Mouse (Mus musculus) CH12.LX (cell line): ENCODE measurements around the gene Xrcc6. TPM values are rescaled to one million over a fixed set of nuclear protein-coding genes. Genes with fewer than 3 reads are reported as not detected.

Experiments used
- DNase-seq: peaks from one replicate; pipeline ENCODE4 v3.0.0-alpha.2; 2013; ENCODE audit errors: extremely low read depth
- H3K27ac ChIP-seq: 2 replicates; pipeline ENCODE4 v1.5.1; 2012; ENCODE audit warnings: low read depth, mild to moderate bottlenecking, control low read depth, moderate library complexity; ENCODE audit not compliant: insufficient read depth
- H3K27me3 ChIP-seq: replicated peaks from 2 replicates; pipeline ENCODE3; 2012; ENCODE audit warnings: inconsistent platforms
- H3K36me3 ChIP-seq, 2 experiments: replicated peaks in 1 of 2; 2 replicates each; pipeline versions ENCODE3 to v1.6.1; 2012; ENCODE audit warnings: inconsistent platforms in 1 of 2, low read length in 1 of 2, mild to moderate bottlenecking in 1 of 2, mixed read lengths in 1 of 2, moderate library complexity in 1 of 2; ENCODE audit not compliant: control insufficient read depth in 1 of 2, insufficient read depth in 1 of 2
- H3K4me1 ChIP-seq, 2 experiments: 2 replicates each; pipeline ENCODE4 v1.6.1; 2012; ENCODE audit warnings: inconsistent platforms in 1 of 2, moderate library complexity in 1 of 2; ENCODE audit not compliant: insufficient read depth in 2 of 2, control insufficient read depth in 1 of 2
- H3K4me2 ChIP-seq: 2 replicates; pipeline ENCODE4 v1.6.1; 2012; ENCODE audit warnings: low read depth, mild to moderate bottlenecking, control low read depth; ENCODE audit not compliant: poor library complexity, insufficient read depth, severe bottlenecking
- H3K4me3 ChIP-seq, 3 experiments: fragments of 150-350 bp in 1 of 3; sonication (generic) in 1 of 3; replicated peaks in 1 of 3; 2 replicates each; pipeline versions ENCODE3 to v1.5.1; 2011 to 2012; ENCODE audit warnings: low read depth in 2 of 3, low read length in 2 of 3, mild to moderate bottlenecking in 2 of 3, moderate library complexity in 2 of 3, control low read depth in 1 of 3, improper control_type of control experiment in 1 of 3, inconsistent platforms in 1 of 3, mixed read lengths in 1 of 3; ENCODE audit not compliant: poor library complexity in 1 of 3
- H3K79me2 ChIP-seq: replicated peaks from 2 replicates; pipeline ENCODE4 v1.6.1; 2012; ENCODE audit warnings: mild to moderate bottlenecking, moderate library complexity; ENCODE audit not compliant: control insufficient read depth, poor library complexity, insufficient read depth, severe bottlenecking; ENCODE audit errors: extremely low read depth
- H3K9ac ChIP-seq: 2 replicates; pipeline ENCODE4 v1.6.1; 2012; ENCODE audit warnings: low read depth, mild to moderate bottlenecking, control low read depth, moderate library complexity; ENCODE audit not compliant: insufficient read depth
- H3K9me3 ChIP-seq: replicated peaks from 2 replicates; pipeline ENCODE3; 2012; ENCODE audit warnings: low read length, inconsistent platforms, mixed read lengths
- BHLHE40 ChIP-seq: IDR thresholded peaks from 2 replicates; pipeline ENCODE4 v1.6.1; 2011; ENCODE audit warnings: mild to moderate bottlenecking, low read depth, low read length, improper control_type of control experiment
- CTCF ChIP-seq, 2 experiments: IDR thresholded peaks in 1 of 2; conservative IDR thresholded peaks in 1 of 2; 2 replicates each; pipeline ENCODE4 v1.5.1; 2011 to 2012; ENCODE audit warnings: low read depth in 2 of 2, low read length in 2 of 2, improper control_type of control experiment in 1 of 2, inconsistent platforms in 1 of 2, mild to moderate bottlenecking in 1 of 2, moderate library complexity in 1 of 2
- ELF1 ChIP-seq: IDR thresholded peaks from 2 replicates; pipeline ENCODE4 v1.6.1; 2014; ENCODE audit warnings: low read depth, mild to moderate bottlenecking, inconsistent platforms, low read length, improper control_type of control experiment
- ETS1 ChIP-seq: conservative IDR thresholded peaks from 2 replicates; pipeline ENCODE4 v1.6.1; 2012; ENCODE audit warnings: low read depth, mild to moderate bottlenecking, inconsistent platforms, low read length, improper control_type of control experiment, moderate library complexity
- GABPA ChIP-seq: IDR thresholded peaks from 2 replicates; pipeline ENCODE4 v1.6.1; 2012; ENCODE audit warnings: low read depth, low read length, improper control_type of control experiment, inconsistent platforms; ENCODE audit not compliant: insufficient replicate concordance
- HCFC1 ChIP-seq: IDR thresholded peaks from 2 replicates; pipeline ENCODE4 v1.6.1; 2012; ENCODE audit warnings: low read depth, mild to moderate bottlenecking, inconsistent platforms, low read length, improper control_type of control experiment
- IRF4 ChIP-seq: IDR thresholded peaks from 2 replicates; pipeline ENCODE4 v1.6.1; 2014; ENCODE audit warnings: low read depth, mild to moderate bottlenecking, inconsistent platforms, low read length, improper control_type of control experiment
- JUND ChIP-seq: conservative IDR thresholded peaks from 2 replicates; pipeline ENCODE4 v1.6.1; 2011; ENCODE audit warnings: low read depth, low read length, improper control_type of control experiment
- MAFK ChIP-seq: IDR thresholded peaks from 2 replicates; pipeline ENCODE4 v1.6.1; 2011; ENCODE audit warnings: low read length, improper control_type of control experiment; ENCODE audit not compliant: insufficient replicate concordance
- MAZ ChIP-seq: IDR thresholded peaks from 2 replicates; pipeline ENCODE4 v1.6.1; 2012; ENCODE audit warnings: low read depth, mild to moderate bottlenecking, inconsistent platforms, low read length, improper control_type of control experiment, moderate library complexity
- MEF2A ChIP-seq: IDR thresholded peaks from 2 replicates; pipeline ENCODE4 v1.6.1; 2014; ENCODE audit warnings: low read depth, mild to moderate bottlenecking, inconsistent platforms, low read length, improper control_type of control experiment, borderline replicate concordance
- MXI1 ChIP-seq: IDR thresholded peaks from 2 replicates; pipeline ENCODE4 v1.6.1; 2011; ENCODE audit warnings: mild to moderate bottlenecking, low read depth, low read length, improper control_type of control experiment
- MYC ChIP-seq: IDR thresholded peaks from 2 replicates; pipeline ENCODE4 v1.6.1; 2011; ENCODE audit warnings: low read depth, mild to moderate bottlenecking, improper control_type of control experiment, low read length
- NELFE ChIP-seq: IDR thresholded peaks from 2 replicates; pipeline ENCODE4 v1.6.1; 2011; ENCODE audit warnings: low read depth, low read length, improper control_type of control experiment
- PAX5 ChIP-seq: IDR thresholded peaks from 2 replicates; pipeline ENCODE4 v1.6.1; 2012; ENCODE audit warnings: low read length, inconsistent platforms, mixed read lengths
- POLR2A ChIP-seq: IDR thresholded peaks from 2 replicates; pipeline ENCODE4 v1.6.1; 2011; ENCODE audit warnings: low read depth, mild to moderate bottlenecking, improper control_type of control experiment, low read length
- RCOR1 ChIP-seq: conservative IDR thresholded peaks from 2 replicates; pipeline ENCODE4 v1.6.1; 2012; ENCODE audit warnings: low read depth, mild to moderate bottlenecking, inconsistent platforms, low read length, improper control_type of control experiment
- USF2 ChIP-seq: conservative IDR thresholded peaks from 2 replicates; pipeline ENCODE4 v1.6.1; 2011; ENCODE audit warnings: low read depth, low read length, improper control_type of control experiment
- ZC3H11A ChIP-seq: IDR thresholded peaks from 2 replicates; pipeline ENCODE4 v1.6.1; 2012; ENCODE audit warnings: low read depth, mild to moderate bottlenecking, inconsistent platforms, low read length, improper control_type of control experiment
- ZNF384 ChIP-seq: IDR thresholded peaks from 2 replicates; pipeline ENCODE4 v1.6.1; 2012; ENCODE audit warnings: low read depth, low read length, improper control_type of control experiment, inconsistent platforms
- dilution Hi-C: fragments of 300-500 bp; cut with MboI; formaldehyde crosslinking; loops from 2 replicates; pipeline ENCODE4 v1.14.3; 2020; ENCODE audit warnings: low sequenced_read_pairs; ENCODE audit not compliant: extremely low pct_unique_long_range_greater_than_20kb, extremely low pct_ligation_motif_present
- in situ Hi-C: fragments of 300-500 bp; cut with MboI; formaldehyde crosslinking; loops from 3 replicates; pipeline ENCODE4 v1.14.3; 2019; ENCODE audit warnings: low sequenced_read_pairs, low pct_ligation_motif_present, low pct_unique_long_range_greater_than_20kb, mixed read lengths
- polyA plus RNA-seq: library from polyadenylated mRNA; unstranded; fragments of >175 nt; gene quantifications from 2 replicates; pipeline ENCODE4 v1.2.1, GENCODE M21; 2012; ENCODE audit warnings: low read depth; ENCODE audit not compliant: insufficient read length
- total RNA-seq, 2 experiments: library from RNA; depleted of rRNA; stranded (reverse); fragments of 300-350 nt in 1 of 2; fragments of >200 nt in 1 of 2; gene quantifications; 2 replicates each; pipeline ENCODE4 v1.2.3; 2012 to 2014

Gene Xrcc6
- total and polyA plus RNA-seq, 3 experiments: 67.3 to 83.5 (median 80.8) TPM

- Histone ChIP-seq H3K79me2 (no peaks in the 10 kb centered on the region), H3K27me3 (peaks cover 8% of the 10 kb centered on the region), H3K4me3 (no peak overlapping the region), H3K27ac (no peak overlapping the region), H3K9ac (no peak overlapping the region), H3K9me3 (no peaks in the 10 kb centered on the region), H3K4me1 (no peaks in the 10 kb centered on the region), H3K36me3 (no peaks in the 10 kb centered on the region), H3K4me2 (no peak overlapping the region)
- TF ChIP-seq ZC3H11A (no peak), ETS1 (no peak), CTCF (conservative IDR thresholded peaks at IDR 0.05 in 1 of 2, IDR thresholded peaks at IDR 0.05 in 1 of 2; ENCODE audit: low read depth in 2 of 2, low read length in 2 of 2) (no peak), USF2 (no peak), RCOR1 (no peak), MYC (no peak), PAX5 (no peak), IRF4 (no peak), ZNF384 (no peak), HCFC1 (no peak), POLR2A (no peak), JUND (no peak), NELFE (no peak), MXI1 (no peak), MEF2A (no peak), GABPA (no peak), BHLHE40 (no peak)
- DNase-seq: no peak
- in situ Hi-C loops: no loop called here
- dilution Hi-C loops: no loop called here
Observed at GRCm38 (mm10) chr15:82071816-82072469, 84.3 kb downstream of the Xrcc6 start.

- no peak for TF ChIP-seq MAFK
- TF ChIP-seq MEF2A: no peak
- TF ChIP-seq USF2: no peak
- no peak for TF ChIP-seq GABPA
- TF ChIP-seq ELF1: no peak
- TF ChIP-seq NELFE: no peak
- no peak for TF ChIP-seq MAZ
- no peak for TF ChIP-seq JUND
- in situ Hi-C loops (no loop called here), dilution Hi-C loops (no loop called here)
- Histone ChIP-seq H3K79me2 (no peaks in the 10 kb centered on the region), H3K27ac (no peak overlapping the region), H3K4me1 (peaks cover 0 to 3% of the 10 kb centered on the region in 2 experiments; a peak in 1 of 4 replicates), H3K9ac (no peak overlapping the region), H3K4me2 (no peak overlapping the region), H3K36me3 (no peaks in the 10 kb centered on the region), H3K4me3 (no peak overlapping the region), H3K9me3 (no peaks in the 10 kb centered on the region), H3K27me3 (peaks cover 11% of the 10 kb centered on the region)
- no peak for DNase-seq
Observed at GRCm38 (mm10) chr15:82073490-82073889, 85.9 kb downstream of the Xrcc6 start.
